Mouse (Mus musculus): Measurements from ENCODE around the gene Vmn2r113. TPM values are rescaled to one million over a fixed set of nuclear protein-coding genes. Genes with fewer than 3 reads are reported as not detected.
"Not testable (repeated sequence)": the region's sequence is repeated elsewhere in the genome, so short reads cannot be mapped to it uniquely, and the experiment has no call there.

Gene Vmn2r113
- polyA plus RNA-seq (2014; fragmentation: Nextera tagmentation; extraction: Ambion mirVana) = not detected in 2 replicates

DNA sequence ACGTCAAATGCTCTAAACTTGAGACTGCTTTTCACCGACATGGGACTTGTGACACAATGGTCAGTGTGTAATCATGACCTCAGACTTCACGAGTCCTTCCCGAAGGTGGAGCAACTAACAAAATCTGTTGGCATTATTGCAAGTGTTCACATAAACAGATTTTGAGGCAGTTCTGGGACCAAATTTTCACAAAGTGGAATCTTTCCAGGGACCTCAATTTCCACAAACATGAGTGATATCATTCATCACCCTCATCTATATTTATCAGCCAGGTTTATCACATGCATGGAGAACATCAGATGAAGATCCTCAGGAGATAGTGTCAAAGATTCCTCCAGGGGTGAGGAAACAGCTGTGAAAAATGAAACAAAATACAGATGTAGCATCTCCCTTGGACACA, at the start of gene Vmn2r113:
Gene Vmn2r113, plus strand, starts transcription at position 301 of the 400 bp plus-strand sequence.
- WGBS = no CpG with 5 or more reads among the region's 4 CpGs
- not testable (repeated sequence) for DNase-seq (ENCODE audit: low spot score)

More for the DNA sequence above, at the start of gene Vmn2r113:
- H3K4me2 ChIP-seq (ENCODE audit: low read depth, low read length); H3K4me3 ChIP-seq (ENCODE audit: low read depth, low read length); H3K4me1 ChIP-seq (ENCODE audit: control insufficient read depth, insufficient read depth, low read length); H3K27ac ChIP-seq (replicated peaks; ENCODE audit: low read depth, low read length); H3K9ac ChIP-seq (ENCODE audit: low read depth, low read length); H3K36me3 ChIP-seq (ENCODE audit: control insufficient read depth, insufficient read depth, low read length); H3K9me3 ChIP-seq (ENCODE audit: control insufficient read depth, low read length); ATAC-seq (ENCODE audit: low read depth); H3K27me3 ChIP-seq (replicated peaks; ENCODE audit: control insufficient read depth, insufficient read depth, low read length): not testable (repeated sequence)

Other genes with a start within 250 kb of the Vmn2r113 start
- gene Zfp945, start 75.8 kb upstream of the Vmn2r113 start, polyA plus RNA-seq (2014; fragmentation: Nextera tagmentation; extraction: Ambion mirVana) = 20.5 and 24.5 TPM in 2 replicates
- not detected in 2 replicates for gene Vmn2r-ps130, start 118.2 kb downstream of the Vmn2r113 start, polyA plus RNA-seq (2014; fragmentation: Nextera tagmentation; extraction: Ambion mirVana)

Data from embryonic facial prominence, embryonic 14.5 days (tissue).